Mouse (Mus musculus): ENCODE measurements around the gene Pafah1b1. TPM values are rescaled to one million over a fixed set of nuclear protein-coding genes. Genes with fewer than 3 reads are reported as not detected.

The Pafah1b1 gene
- polyA plus RNA-seq, 2 experiments from 2014 or later: 63.6 to 82.3 TPM

Other genes with a start within 250 kb of the Pafah1b1 start
- gene Rap1gap2, start 113.8 kb downstream of the Pafah1b1 start, polyA plus RNA-seq (2017; shearing (Covaris generic)): 1 to 10 TPM; 1.3 to 1.9 TPM
- gene Ccdc92b, start 105.1 kb downstream of the Pafah1b1 start, polyA plus RNA-seq (2017; shearing (Covaris generic)): not detected
- 10 to 100 TPM in 1 of 2 experiments, 1 to 10 TPM in 1; 7.8 to 12.2 TPM for gene Cluh, start 75.2 kb downstream of the Pafah1b1 start, polyA plus RNA-seq (2017; shearing (Covaris generic))
- 10 to 100 TPM; 29.2 to 36.8 TPM for gene Mettl16, start 46.2 kb upstream of the Pafah1b1 start, polyA plus RNA-seq (2017; shearing (Covaris generic))
- gene Mnt, start 106.2 kb upstream of the Pafah1b1 start, polyA plus RNA-seq (2017; shearing (Covaris generic)): 1 to 10 TPM; 5.1 to 5.9 TPM
- 1 to 10 TPM; 2.8 to 3.3 TPM for gene Sgsm2, start 172.4 kb upstream of the Pafah1b1 start, polyA plus RNA-seq (2017; shearing (Covaris generic))
- gene Tsr1, start 173.4 kb upstream of the Pafah1b1 start, polyA plus RNA-seq (2017; shearing (Covaris generic)): 10 to 100 TPM; 38.5 to 53.0 TPM
- 10 to 100 TPM; 16.5 to 21.8 TPM for gene Smg6, start 201.2 kb upstream of the Pafah1b1 start, polyA plus RNA-seq (2017; shearing (Covaris generic))
- 1 to 10 TPM; 7.8 to 8.9 TPM for gene Srr, start 201.3 kb upstream of the Pafah1b1 start, polyA plus RNA-seq (2017; shearing (Covaris generic))